Mouse (Mus musculus) MEL-GATA-1-ER (cell line): ENCODE data around the gene Akip1.

ENCODE experiments used
- DNase-seq: peaks from one replicate; pipeline ENCODE4 v3.0.0-alpha.2; 2012; ENCODE audit warnings: low read depth; ENCODE audit errors: extremely low read depth

Gene Akip1

GRCm38 (mm10) chr7:109707023-109707785 lies 3.7 kb downstream of the Akip1 start:
- peak; percentile 48 for DNase-seq

GRCm38 (mm10) chr7:109708961-109709382 lies 5.5 kb downstream of the Akip1 start:
- no peak for DNase-seq

GRCm38 (mm10) chr7:109710069-109710468 lies 6.6 kb downstream of the Akip1 start:
- no peak for DNase-seq

- DNase-seq, result no peak
Observed at GRCm38 (mm10) chr7:109712198-109712597, 8.7 kb downstream of the Akip1 start.

- DNase-seq, result no peak
Observed at GRCm38 (mm10) chr7:109713434-109713982, 10.0 kb downstream of the Akip1 start.

- DNase-seq, result no peak
Observed at GRCm38 (mm10) chr7:109719286-109719685, 15.8 kb downstream of the Akip1 start.

- peak; percentile 20 for DNase-seq
Observed at GRCm38 (mm10) chr7:109722618-109723017, 19.1 kb downstream of the Akip1 start.

- no peak for DNase-seq
Observed at GRCm38 (mm10) chr7:109723114-109723513, 19.6 kb downstream of the Akip1 start.

- DNase-seq, result no peak
Observed at GRCm38 (mm10) chr7:109723697-109724096, 20.2 kb downstream of the Akip1 start, which contains the start of gene BC051019. Gene BC051019, minus strand, starts transcription at chr7:109723850.

- no peak for DNase-seq
Observed at GRCm38 (mm10) chr7:109731626-109732025, 28.1 kb downstream of the Akip1 start, which contains the start of gene Ascl3. Gene Ascl3, minus strand, starts transcription at chr7:109731726.

GRCm38 (mm10) chr7:109734806-109735205 lies 31.3 kb downstream of the Akip1 start:
- DNase-seq, result no peak

GRCm38 (mm10) chr7:109739822-109740370 lies 36.4 kb downstream of the Akip1 start:
- no peak for DNase-seq

GRCm38 (mm10) chr7:109741060-109741459 lies 37.6 kb downstream of the Akip1 start:
- no peak for DNase-seq

GRCm38 (mm10) chr7:109741703-109742102 lies 38.2 kb downstream of the Akip1 start:
- no peak for DNase-seq

GRCm38 (mm10) chr7:109747747-109748146 lies 44.3 kb downstream of the Akip1 start:
- no peak for DNase-seq

- peak; percentile 20 for DNase-seq
Observed at GRCm38 (mm10) chr7:109751427-109752007, 48.0 kb downstream of the Akip1 start.

GRCm38 (mm10) chr7:109752008-109752925 lies 48.8 kb downstream of the Akip1 start, which contains the start of gene Tmem9b:
Gene Tmem9b, minus strand, starts transcription at chr7:109752875.
- DNase-seq, result peak; percentile 27

- no peak for DNase-seq
Observed at GRCm38 (mm10) chr7:109754034-109754433, 50.5 kb downstream of the Akip1 start.

GRCm38 (mm10) chr7:109756291-109756690 lies 52.8 kb downstream of the Akip1 start:
- DNase-seq, result no peak
